Mouse (Mus musculus) frontal cortex, postnatal 25 days (tissue): ENCODE data around the gene Kcna1.

Experiments used
- DNase-seq, 2 experiments: peaks; one replicate each; pipeline ENCODE4 v3.0.0; 2022; ENCODE audit warnings: low spot score in 2 of 2

Kcna1 gene

GRCm38 (mm10) chr6:126597741-126598140, 48.4 kb downstream of the Kcna1 start:
- DNase-seq, result no peak

GRCm38 (mm10) chr6:126595805-126596629, 50.2 kb downstream of the Kcna1 start:
- no peak for DNase-seq

DNA sequence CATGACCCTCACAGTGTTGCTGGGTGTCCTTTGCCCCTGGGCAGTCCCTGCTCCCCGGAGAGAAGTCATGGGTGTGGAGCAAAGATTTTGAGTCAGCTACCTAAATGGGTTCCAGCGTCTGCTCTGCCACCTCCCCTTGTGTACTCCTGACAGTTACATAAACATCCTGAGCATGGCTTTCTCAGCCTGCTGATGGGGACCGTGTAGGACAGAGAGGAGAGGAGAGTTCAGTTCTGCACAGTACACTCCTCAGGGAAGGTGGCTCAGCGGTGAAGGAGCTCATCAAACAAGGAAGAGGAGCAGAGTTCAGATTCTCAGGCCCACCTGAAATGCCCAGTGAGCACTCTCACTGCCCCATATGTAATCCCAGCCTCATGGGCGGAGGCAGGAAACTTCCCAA, 51.1 kb downstream of the Kcna1 start:
- no peak for DNase-seq

DNA sequence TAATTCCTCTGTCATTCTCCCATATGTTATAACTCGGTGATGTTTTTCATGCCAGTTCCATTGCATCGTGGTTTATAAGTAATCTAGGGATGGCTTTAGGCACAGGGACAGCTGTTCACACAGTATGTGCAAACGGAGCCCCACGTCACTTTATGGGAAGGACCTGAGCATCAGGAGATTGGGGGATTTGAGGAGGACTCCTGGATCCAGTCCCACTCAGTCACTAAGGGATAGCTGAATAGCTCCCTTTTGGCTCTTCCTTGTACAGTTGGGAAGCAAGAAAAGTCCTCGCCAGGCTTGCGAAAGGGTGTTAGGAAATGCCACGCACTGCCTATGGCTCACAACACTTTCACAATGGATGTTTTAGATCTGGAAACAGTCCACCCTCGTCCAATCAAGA, 51.8 kb downstream of the Kcna1 start:
- no peak for DNase-seq

GRCm38 (mm10) chr6:126593336-126593735, 52.8 kb downstream of the Kcna1 start:
- no peak for DNase-seq
